Mouse (Mus musculus): ENCODE measurements around the gene Coq8b. TPM values are rescaled to one million over a fixed set of nuclear protein-coding genes. Genes with fewer than 3 reads are reported as not detected.

The Coq8b gene
- polyA plus RNA-seq, 1 experiment from 2014 or later, result 21.1 TPM

- DNase-seq (ENCODE audit: low spot score), result no peak
- H3K36me3 ChIP-seq (ENCODE audit: control insufficient read depth, insufficient read depth, low read length), result no peaks in the 10 kb centered on the region
- H3K9me3 ChIP-seq (replicated peaks; ENCODE audit: control insufficient read depth, low read length), result no peaks in the 10 kb centered on the region
- H3K4me3 ChIP-seq (ENCODE audit: low read depth, low read length), result no peak overlapping the region
- WGBS, result 75% methylated on average over 2 of the region's 2 CpGs
- no peak overlapping the region for H3K27ac ChIP-seq (ENCODE audit: low read depth, low read length)
- no peaks in the 10 kb centered on the region for H3K27me3 ChIP-seq (replicated peaks; ENCODE audit: control insufficient read depth, insufficient read depth, low read length)
- H3K4me1 ChIP-seq (ENCODE audit: control insufficient read depth, insufficient read depth, low read length), result no peaks in the 10 kb centered on the region
- H3K4me2 ChIP-seq (ENCODE audit: low read length), result no peak overlapping the region
- no peak for ATAC-seq
- H3K9ac ChIP-seq (ENCODE audit: low read length), result no peak overlapping the region
Observed at GRCm38 (mm10) chr7:27290555-27290954, 57.7 kb downstream of the Coq8b start.

- 78% methylated on average over 12 of the region's 12 CpGs for WGBS
- H3K27ac ChIP-seq (ENCODE audit: low read depth, low read length), result no peak overlapping the region
- DNase-seq (ENCODE audit: low spot score) (no peak), ATAC-seq (no peak)
- H3K27me3 ChIP-seq (replicated peaks; ENCODE audit: control insufficient read depth, insufficient read depth, low read length), result no peaks in the 10 kb centered on the region
- no peak overlapping the region for H3K4me3 ChIP-seq (ENCODE audit: low read depth, low read length)
- no peaks in the 10 kb centered on the region for H3K9me3 ChIP-seq (replicated peaks; ENCODE audit: control insufficient read depth, low read length)
- H3K36me3 ChIP-seq (ENCODE audit: control insufficient read depth, insufficient read depth, low read length), result no peaks in the 10 kb centered on the region
- no peak overlapping the region for H3K9ac ChIP-seq (ENCODE audit: low read length)
- H3K4me1 ChIP-seq (ENCODE audit: control insufficient read depth, insufficient read depth, low read length), result no peaks in the 10 kb centered on the region
- no peak overlapping the region for H3K4me2 ChIP-seq (ENCODE audit: low read length)
Observed at GRCm38 (mm10) chr7:27291795-27292466, 59.1 kb downstream of the Coq8b start.

GRCm38 (mm10) chr7:27295956-27296355, 63.1 kb downstream of the Coq8b start:
- Histone ChIP-seq H3K27me3 (replicated peaks; ENCODE audit: control insufficient read depth, insufficient read depth, low read length) (no peaks in the 10 kb centered on the region), H3K36me3 (ENCODE audit: control insufficient read depth, insufficient read depth, low read length) (no peaks in the 10 kb centered on the region), H3K4me3 (ENCODE audit: low read depth, low read length) (no peak overlapping the region), H3K9ac (ENCODE audit: low read length) (no peak overlapping the region), H3K4me1 (ENCODE audit: control insufficient read depth, insufficient read depth, low read length) (no peaks in the 10 kb centered on the region), H3K27ac (ENCODE audit: low read depth, low read length) (no peak overlapping the region), H3K9me3 (replicated peaks; ENCODE audit: control insufficient read depth, low read length) (no peaks in the 10 kb centered on the region), H3K4me2 (ENCODE audit: low read length) (no peak overlapping the region)
- DNase-seq (ENCODE audit: low spot score) (no peak), ATAC-seq (no peak)
- 90% methylated on average over 4 of the region's 4 CpGs for WGBS

- Histone ChIP-seq H3K27ac (ENCODE audit: low read depth, low read length) (no peak overlapping the region), H3K9ac (ENCODE audit: low read length) (no peak overlapping the region), H3K9me3 (replicated peaks; ENCODE audit: control insufficient read depth, low read length) (no peaks in the 10 kb centered on the region), H3K36me3 (ENCODE audit: control insufficient read depth, insufficient read depth, low read length) (no peaks in the 10 kb centered on the region), H3K4me2 (ENCODE audit: low read length) (no peak overlapping the region), H3K27me3 (replicated peaks; ENCODE audit: control insufficient read depth, insufficient read depth, low read length) (no peaks in the 10 kb centered on the region), H3K4me1 (ENCODE audit: control insufficient read depth, insufficient read depth, low read length) (no peaks in the 10 kb centered on the region), H3K4me3 (ENCODE audit: low read depth, low read length) (no peak overlapping the region)
- ATAC-seq (no peak), DNase-seq (ENCODE audit: low spot score) (no peak)
- 91% methylated on average over 4 of the region's 4 CpGs for WGBS
Observed at GRCm38 (mm10) chr7:27296518-27296917, 63.7 kb downstream of the Coq8b start.

GRCm38 (mm10) chr7:27298033-27298610, 65.3 kb downstream of the Coq8b start:
- Histone ChIP-seq H3K36me3 (ENCODE audit: control insufficient read depth, insufficient read depth, low read length) (no peaks in the 10 kb centered on the region), H3K4me3 (ENCODE audit: low read depth, low read length) (no peak overlapping the region), H3K9ac (ENCODE audit: low read length) (no peak overlapping the region), H3K4me2 (ENCODE audit: low read length) (no peak overlapping the region), H3K9me3 (replicated peaks; ENCODE audit: control insufficient read depth, low read length) (no peaks in the 10 kb centered on the region), H3K4me1 (ENCODE audit: control insufficient read depth, insufficient read depth, low read length) (no peaks in the 10 kb centered on the region), H3K27me3 (replicated peaks; ENCODE audit: control insufficient read depth, insufficient read depth, low read length) (no peaks in the 10 kb centered on the region), H3K27ac (ENCODE audit: low read depth, low read length) (no peak overlapping the region)
- 89% methylated on average over 16 of the region's 16 CpGs for WGBS
- ATAC-seq (no peak), DNase-seq (ENCODE audit: low spot score) (no peak)

- no peak for DNase-seq (ENCODE audit: low spot score)
- H3K9ac ChIP-seq (ENCODE audit: low read length), result no peak overlapping the region
- H3K27me3 ChIP-seq (replicated peaks; ENCODE audit: control insufficient read depth, insufficient read depth, low read length), result no peaks in the 10 kb centered on the region
- no peak overlapping the region for H3K4me3 ChIP-seq (ENCODE audit: low read depth, low read length)
- H3K36me3 ChIP-seq (ENCODE audit: control insufficient read depth, insufficient read depth, low read length), result no peaks in the 10 kb centered on the region
- no peaks in the 10 kb centered on the region for H3K4me1 ChIP-seq (ENCODE audit: control insufficient read depth, insufficient read depth, low read length)
- H3K4me2 ChIP-seq (ENCODE audit: low read length), result no peak overlapping the region
- 92% methylated on average over 6 of the region's 6 CpGs for WGBS
- no peak for ATAC-seq
- H3K9me3 ChIP-seq (replicated peaks; ENCODE audit: control insufficient read depth, low read length), result no peaks in the 10 kb centered on the region
- no peak overlapping the region for H3K27ac ChIP-seq (ENCODE audit: low read depth, low read length)
Observed at GRCm38 (mm10) chr7:27298816-27299215, 66.0 kb downstream of the Coq8b start.

- no peak overlapping the region for H3K9ac ChIP-seq (ENCODE audit: low read length)
- ATAC-seq (no peak), DNase-seq (ENCODE audit: low spot score) (no peak)
- H3K27ac ChIP-seq (ENCODE audit: low read depth, low read length), result no peak overlapping the region
- WGBS, result 92% methylated on average over 4 of the region's 4 CpGs
- H3K36me3 ChIP-seq (ENCODE audit: control insufficient read depth, insufficient read depth, low read length), result no peaks in the 10 kb centered on the region
- H3K4me3 ChIP-seq (ENCODE audit: low read depth, low read length), result no peak overlapping the region
- no peaks in the 10 kb centered on the region for H3K4me1 ChIP-seq (ENCODE audit: control insufficient read depth, insufficient read depth, low read length)
- no peaks in the 10 kb centered on the region for H3K9me3 ChIP-seq (replicated peaks; ENCODE audit: control insufficient read depth, low read length)
- no peaks in the 10 kb centered on the region for H3K27me3 ChIP-seq (replicated peaks; ENCODE audit: control insufficient read depth, insufficient read depth, low read length)
- no peak overlapping the region for H3K4me2 ChIP-seq (ENCODE audit: low read length)
Observed at GRCm38 (mm10) chr7:27300351-27300750, 67.5 kb downstream of the Coq8b start.

- WGBS, result 66% methylated on average over 5 of the region's 5 CpGs
- Histone ChIP-seq H3K4me1 (ENCODE audit: control insufficient read depth, insufficient read depth, low read length) (no peaks in the 10 kb centered on the region), H3K9me3 (replicated peaks; ENCODE audit: control insufficient read depth, low read length) (no peaks in the 10 kb centered on the region), H3K27ac (ENCODE audit: low read depth, low read length) (no peak overlapping the region), H3K4me2 (ENCODE audit: low read length) (no peak overlapping the region), H3K36me3 (ENCODE audit: control insufficient read depth, insufficient read depth, low read length) (no peaks in the 10 kb centered on the region), H3K27me3 (replicated peaks; ENCODE audit: control insufficient read depth, insufficient read depth, low read length) (no peaks in the 10 kb centered on the region), H3K9ac (ENCODE audit: low read length) (no peak overlapping the region), H3K4me3 (ENCODE audit: low read depth, low read length) (no peak overlapping the region)
- DNase-seq (ENCODE audit: low spot score), result no peak
- ATAC-seq, result no peak
Observed at GRCm38 (mm10) chr7:27300801-27301200, 68.0 kb downstream of the Coq8b start.

GRCm38 (mm10) chr7:27302172-27302571, 69.3 kb downstream of the Coq8b start:
- Histone ChIP-seq H3K4me3 (ENCODE audit: low read depth, low read length) (no peak overlapping the region), H3K9me3 (replicated peaks; ENCODE audit: control insufficient read depth, low read length) (no peaks in the 10 kb centered on the region), H3K9ac (ENCODE audit: low read length) (no peak overlapping the region), H3K4me1 (ENCODE audit: control insufficient read depth, insufficient read depth, low read length) (no peaks in the 10 kb centered on the region), H3K27me3 (replicated peaks; ENCODE audit: control insufficient read depth, insufficient read depth, low read length) (no peaks in the 10 kb centered on the region), H3K36me3 (ENCODE audit: control insufficient read depth, insufficient read depth, low read length) (no peaks in the 10 kb centered on the region), H3K27ac (ENCODE audit: low read depth, low read length) (no peak overlapping the region), H3K4me2 (ENCODE audit: low read length) (no peak overlapping the region)
- ATAC-seq (0 out of 2 replicates have a peak, but pooled peaks have one; percentile 44), DNase-seq (ENCODE audit: low spot score) (peak; percentile 78)
- 9% methylated on average over 11 of the region's 11 CpGs for WGBS

All from forebrain, embryonic 14.5 days (tissue).